Comparison of ENCODE assay signal across 29 mouse cellular contexts in the genomic region with DNA sequence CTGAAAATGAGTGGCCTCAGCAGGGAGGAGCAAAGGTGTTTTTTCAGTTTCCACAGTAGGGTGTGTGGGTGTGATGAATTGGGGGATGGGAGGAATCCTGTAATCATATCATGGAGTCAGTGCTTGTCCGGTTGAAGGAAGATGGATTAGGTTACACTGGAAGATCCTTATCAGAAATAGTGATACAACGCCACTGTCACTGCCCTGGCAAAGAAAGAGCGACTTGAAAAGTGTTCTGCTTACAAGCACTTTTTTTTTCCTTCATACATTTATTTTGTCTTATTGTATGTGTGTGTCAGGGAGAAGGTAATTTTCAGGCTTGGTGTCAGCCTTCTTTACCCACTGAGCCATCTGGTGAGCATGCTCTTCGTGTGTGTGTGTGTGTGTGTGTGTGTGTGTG. TPM values are rescaled to one million over a fixed set of nuclear protein-coding genes. Genes with fewer than 3 reads are reported as not detected.
"Had no signal": no experiment of that assay in that cellular context is flagged by ENCODE, and none has a peak within 500 bp of the region (broad histone marks: within the 10 kb centered on the region; RNA-seq: fewer than 3 reads in every experiment).

No protein-coding gene starts in this region.

- H3K4me2 ChIP-seq: heart, embryonic 11.5 days; heart, embryonic 13.5 days; heart, embryonic 15.5 days; hindbrain, embryonic 13.5 days; hindbrain, embryonic 15.5 days; kidney, embryonic 15.5 days; limb, embryonic 13.5 days; limb, embryonic 15.5 days; liver, embryonic 12.5 days had no signal

- H3K27ac ChIP-seq: gastrocnemius, adult 2 months; heart, embryonic 13.5 days; heart, embryonic 15.5 days; hindbrain, embryonic 13.5 days; hindbrain, embryonic 15.5 days; hindbrain, postnatal 0 days; kidney, embryonic 15.5 days; kidney, postnatal 0 days; limb, embryonic 13.5 days; limb, embryonic 15.5 days; liver, embryonic 12.5 days; liver, embryonic 14.5 days had no signal

- H3K4me3 ChIP-seq: gastrocnemius, adult 2 months; heart, embryonic 13.5 days; heart, embryonic 15.5 days; hindbrain, embryonic 13.5 days; hindbrain, embryonic 15.5 days; kidney, embryonic 15.5 days; limb, embryonic 13.5 days; limb, embryonic 15.5 days; liver, embryonic 12.5 days had no signal

- H3K27me3 ChIP-seq: hindbrain, embryonic 13.5 days; hindbrain, embryonic 15.5 days; kidney, embryonic 15.5 days; limb, embryonic 13.5 days; limb, embryonic 15.5 days had no signal

- H3K9ac ChIP-seq: heart, embryonic 13.5 days; heart, embryonic 15.5 days; hindbrain, embryonic 13.5 days; hindbrain, embryonic 15.5 days; kidney, embryonic 15.5 days; limb, embryonic 13.5 days; limb, embryonic 15.5 days; liver, embryonic 12.5 days; liver, embryonic 14.5 days had no signal

- H3K9me3 ChIP-seq: heart, embryonic 13.5 days; heart, embryonic 15.5 days; hindbrain, embryonic 13.5 days; hindbrain, embryonic 15.5 days; kidney, embryonic 15.5 days; limb, embryonic 13.5 days; limb, embryonic 15.5 days; liver, embryonic 12.5 days had no signal

- DNase-seq: gastrocnemius, adult 2 months; gastrocnemius, postnatal 10 days; gastrocnemius, postnatal 25 days; heart, adult 18-20 months; heart, postnatal 14 days; heart, postnatal 36 days; kidney, adult 11 months; kidney, adult 2 months; kidney, adult 9 months; kidney, postnatal 14 days; kidney, postnatal 36 days; layer of hippocampus, adult 9-11 months; layer of hippocampus, postnatal 36 days; left cerebral cortex, postnatal 4 days had no signal

- ATAC-seq: hindbrain, postnatal 0 days; intestine, embryonic 16.5 days; liver, embryonic 12.5 days had no signal

RNA-seq across cellular contexts. Expression of a gene that starts 10.2 kb away (rescaled TPM):
- total RNA-seq: granulocyte monocyte progenitor cell, adult 5-6 weeks; hematopoietic stem cell, adult 5-6 weeks had no signal

RNA-seq across cellular contexts. Expression of a gene that starts 11.6 kb away (rescaled TPM):
- total RNA-seq: granulocyte monocyte progenitor cell, adult 5-6 weeks; hematopoietic stem cell, adult 5-6 weeks had no signal

RNA-seq across cellular contexts. Expression of a gene that starts 29.7 kb away (rescaled TPM):
- total RNA-seq: granulocyte monocyte progenitor cell, adult 5-6 weeks had no signal
